Mouse (Mus musculus) hindbrain, embryonic 13.5 days (tissue): ENCODE measurements at regions not wholly inside any gene's neighbourhood (a gene's known extent, or its start where the extent isn't known, plus 50 kb on each side); places are given as distances from the start of the nearest gene placed in this dataset.
A peak's percentile ranks its signal among the peaks of the same experiment; 100 is the strongest.

Experiments
- ATAC-seq: fragments of 200-750 bp; cut with Nextera tagmentation; 2 replicates; pipeline ENCODE4 v1.8.0; 2017; ENCODE audit warnings: moderate TSS enrichment; ENCODE audit not compliant: low FRiP score
- H3K27ac ChIP-seq: fragments of 300-500 bp; sonication (generic); 2 replicates; pipeline ENCODE4 v1.5.1; 2015; ENCODE audit warnings: inconsistent platforms, mild to moderate bottlenecking, moderate library complexity
- H3K27me3 ChIP-seq: fragments of 300-500 bp; sonication (generic); 2 replicates; pipeline ENCODE4 v1.6.1; 2015; ENCODE audit warnings: mild to moderate bottlenecking, inconsistent platforms
- H3K36me3 ChIP-seq: fragments of 300-500 bp; sonication (generic); 2 replicates; pipeline ENCODE4 v1.6.1; 2015; ENCODE audit warnings: mild to moderate bottlenecking, inconsistent platforms
- H3K4me1 ChIP-seq: fragments of 300-500 bp; sonication (generic); replicated peaks from 2 replicates; pipeline ENCODE4 v1.6.1; 2015; ENCODE audit warnings: inconsistent platforms
- H3K4me2 ChIP-seq: fragments of 300-500 bp; sonication (generic); 2 replicates; pipeline ENCODE4 v1.6.1; 2015; ENCODE audit warnings: inconsistent platforms, mild to moderate bottlenecking, moderate library complexity
- H3K4me3 ChIP-seq: fragments of 300-500 bp; sonication (generic); 2 replicates; pipeline ENCODE4 v1.5.1; 2015; ENCODE audit warnings: mild to moderate bottlenecking, inconsistent platforms
- H3K9ac ChIP-seq: fragments of 300-500 bp; sonication (generic); 2 replicates; pipeline ENCODE4 v1.6.1; 2015; ENCODE audit warnings: mild to moderate bottlenecking, inconsistent platforms
- H3K9me3 ChIP-seq: fragments of 300-500 bp; sonication (generic); 2 replicates; pipeline ENCODE4 v1.6.1; 2016; ENCODE audit warnings: inconsistent platforms
- WGBS: fragments of 180-500 bp; shearing (Covaris S2); methylation state at CpG from one replicate; pipeline ENCODE4 v1.1.7; 2015; 5-methylcytosine and 5-hydroxymethylcytosine counted together

DNA sequence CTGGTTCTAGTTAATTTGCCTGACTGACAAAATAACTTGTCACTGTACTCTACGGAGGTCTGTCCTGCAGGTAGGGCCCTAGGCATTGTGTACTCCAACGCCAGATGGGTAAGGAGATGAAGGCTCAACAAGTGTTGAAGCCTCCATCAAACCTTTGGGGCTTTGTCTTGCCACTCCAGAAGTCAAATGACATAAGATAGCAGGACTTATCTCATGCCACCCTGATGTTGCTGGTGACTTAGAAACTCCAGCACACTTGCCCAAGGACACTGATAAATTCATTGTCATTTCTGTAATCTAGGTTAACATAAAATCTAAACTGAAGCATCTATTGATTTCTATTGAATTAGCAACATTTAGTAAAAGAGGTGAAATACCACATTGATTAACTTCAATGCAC lies 1097.5 kb downstream of the Pla2g4a start:
- Histone ChIP-seq H3K27me3 (no peaks in the 10 kb centered on the region), H3K4me3 (no peak overlapping the region), H3K9me3 (no peaks in the 10 kb centered on the region), H3K9ac (no peak overlapping the region), H3K4me1 (no peaks in the 10 kb centered on the region), H3K36me3 (no peaks in the 10 kb centered on the region), H3K27ac (no peak overlapping the region), H3K4me2 (no peak overlapping the region)
- no peak for ATAC-seq
- 78% methylated on average over 2 of the region's 2 CpGs for WGBS

DNA sequence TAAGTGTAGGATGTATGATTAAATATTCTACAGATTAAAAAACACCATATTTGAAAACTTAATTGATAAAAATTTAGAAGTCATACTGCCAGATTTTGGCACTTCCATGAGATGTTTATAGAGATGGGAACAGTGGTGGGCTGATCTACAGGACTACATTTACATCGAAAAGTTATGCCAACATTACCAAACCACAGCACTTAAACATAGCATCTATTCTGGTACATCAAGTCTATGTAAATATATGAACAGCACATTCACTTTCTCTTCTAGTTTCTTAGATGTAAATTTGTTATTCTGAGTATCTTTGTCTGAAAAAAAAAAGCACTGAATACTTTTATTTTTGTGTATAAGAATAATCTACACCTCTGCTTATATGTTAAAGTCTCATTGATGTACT lies 1108.1 kb downstream of the Pla2g4a start:
- H3K9me3 ChIP-seq, result no peaks in the 10 kb centered on the region
- 90% methylated on average over 1 of the region's 1 CpGs for WGBS
- no peak overlapping the region for H3K27ac ChIP-seq
- H3K4me2 ChIP-seq, result no peak overlapping the region
- no peak for ATAC-seq
- H3K9ac ChIP-seq, result no peak overlapping the region
- no peaks in the 10 kb centered on the region for H3K36me3 ChIP-seq
- no peak overlapping the region for H3K4me3 ChIP-seq
- H3K27me3 ChIP-seq, result no peaks in the 10 kb centered on the region
- H3K4me1 ChIP-seq, result no peaks in the 10 kb centered on the region

DNA sequence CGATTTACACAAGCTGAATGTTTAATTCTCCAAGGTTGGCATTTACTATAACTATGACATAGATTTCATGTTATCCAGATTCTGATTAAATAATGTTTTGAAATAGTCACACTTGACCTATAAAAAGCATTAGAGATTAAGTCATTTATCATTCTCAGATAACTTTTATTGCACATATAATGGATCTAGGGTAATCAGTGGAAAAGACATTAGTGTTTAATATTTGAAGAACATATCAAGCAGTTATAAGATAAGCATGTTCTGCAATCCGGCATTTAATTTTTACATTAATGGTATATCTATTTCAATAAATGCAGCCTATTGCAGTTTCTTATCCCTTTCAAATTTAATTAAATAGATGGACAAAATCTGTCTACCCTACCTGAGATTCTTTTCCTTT lies 1114.5 kb downstream of the Pla2g4a start:
- H3K9me3 ChIP-seq, result no peaks in the 10 kb centered on the region
- no peak overlapping the region for H3K4me2 ChIP-seq
- no peaks in the 10 kb centered on the region for H3K4me1 ChIP-seq
- no peak for ATAC-seq
- H3K36me3 ChIP-seq, result no peaks in the 10 kb centered on the region
- no peaks in the 10 kb centered on the region for H3K27me3 ChIP-seq
- no peak overlapping the region for H3K4me3 ChIP-seq
- no peak overlapping the region for H3K27ac ChIP-seq
- 71% methylated on average over 2 of the region's 2 CpGs for WGBS
- no peak overlapping the region for H3K9ac ChIP-seq

DNA sequence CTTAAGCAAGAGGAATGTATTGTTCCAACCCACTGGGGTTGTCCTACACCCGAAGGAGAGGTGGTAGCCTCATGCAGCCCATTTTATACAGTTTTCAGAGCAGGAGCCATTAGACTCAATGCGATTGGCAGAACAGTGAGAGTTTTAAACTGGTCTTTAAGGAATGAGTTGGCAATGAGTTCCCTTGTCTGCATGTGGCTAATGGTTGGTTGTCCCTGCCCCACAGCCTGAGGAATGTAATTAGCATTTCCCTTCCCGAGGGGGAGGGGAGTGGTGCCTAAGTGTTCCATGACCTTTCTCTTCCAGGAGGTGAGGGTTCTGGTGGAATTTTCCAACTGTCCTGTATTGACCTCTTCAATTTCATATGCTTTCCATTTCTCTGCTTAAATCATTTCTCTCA lies 1137.9 kb downstream of the Pla2g4a start:
- Histone ChIP-seq H3K4me3 (no peak overlapping the region), H3K27me3 (no peaks in the 10 kb centered on the region), H3K27ac (no peak overlapping the region), H3K36me3 (no peaks in the 10 kb centered on the region), H3K9ac (no peak overlapping the region), H3K4me2 (no peak overlapping the region), H3K4me1 (no peaks in the 10 kb centered on the region), H3K9me3 (no peaks in the 10 kb centered on the region)
- WGBS, result 43% methylated on average over 3 of the region's 3 CpGs
- ATAC-seq, result no peak

DNA sequence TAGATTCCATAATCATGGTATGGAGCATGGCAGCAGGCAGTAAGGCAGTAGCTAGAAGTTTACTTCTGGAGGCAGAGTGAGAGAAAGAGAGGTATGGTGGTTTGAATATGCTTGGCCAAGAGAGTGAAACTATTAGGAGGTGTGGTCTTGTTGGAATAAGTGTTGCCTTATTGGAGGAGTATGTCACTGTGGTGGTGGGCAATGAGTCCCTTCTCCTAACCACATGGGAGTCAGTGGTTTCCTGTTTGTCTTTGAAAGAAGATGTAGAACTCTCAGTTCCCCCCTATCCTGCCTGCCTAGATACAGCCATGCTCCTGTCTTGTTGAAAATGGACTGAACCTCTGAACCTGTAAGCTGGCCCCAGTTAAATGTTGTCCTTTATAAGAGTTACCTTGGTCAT lies 1152.4 kb downstream of the Pla2g4a start:
- Histone ChIP-seq H3K4me3 (no peak overlapping the region), H3K4me1 (no peaks in the 10 kb centered on the region), H3K27ac (no peak overlapping the region), H3K4me2 (no peak overlapping the region), H3K9ac (no peak overlapping the region), H3K36me3 (no peaks in the 10 kb centered on the region), H3K27me3 (no peaks in the 10 kb centered on the region), H3K9me3 (no peaks in the 10 kb centered on the region)
- no peak for ATAC-seq

DNA sequence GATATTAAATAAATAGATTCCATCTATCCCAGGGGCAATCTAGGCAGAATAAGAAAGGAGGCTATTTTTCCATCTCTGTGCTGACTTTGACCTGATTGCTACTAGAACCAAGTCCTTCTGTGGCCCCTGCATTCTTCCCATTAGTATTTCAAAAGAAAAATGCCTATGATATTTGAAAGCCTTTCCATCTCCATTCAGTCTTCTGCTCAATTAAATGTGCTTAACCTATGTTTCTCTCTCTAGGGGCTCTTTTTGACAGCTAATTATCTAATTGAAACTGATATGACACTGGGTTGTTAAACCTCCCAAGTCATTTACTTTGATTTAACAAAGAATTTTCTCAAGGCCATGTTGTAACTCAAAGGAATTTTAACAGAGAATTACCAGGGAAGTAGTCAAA lies 1164.0 kb downstream of the Pla2g4a start:
- H3K9ac ChIP-seq, result no peak overlapping the region
- no peaks in the 10 kb centered on the region for H3K27me3 ChIP-seq
- ATAC-seq, result no peak
- no peaks in the 10 kb centered on the region for H3K4me1 ChIP-seq
- no peak overlapping the region for H3K27ac ChIP-seq
- no peak overlapping the region for H3K4me2 ChIP-seq
- no peak overlapping the region for H3K4me3 ChIP-seq
- H3K36me3 ChIP-seq, result no peaks in the 10 kb centered on the region
- no peaks in the 10 kb centered on the region for H3K9me3 ChIP-seq

DNA sequence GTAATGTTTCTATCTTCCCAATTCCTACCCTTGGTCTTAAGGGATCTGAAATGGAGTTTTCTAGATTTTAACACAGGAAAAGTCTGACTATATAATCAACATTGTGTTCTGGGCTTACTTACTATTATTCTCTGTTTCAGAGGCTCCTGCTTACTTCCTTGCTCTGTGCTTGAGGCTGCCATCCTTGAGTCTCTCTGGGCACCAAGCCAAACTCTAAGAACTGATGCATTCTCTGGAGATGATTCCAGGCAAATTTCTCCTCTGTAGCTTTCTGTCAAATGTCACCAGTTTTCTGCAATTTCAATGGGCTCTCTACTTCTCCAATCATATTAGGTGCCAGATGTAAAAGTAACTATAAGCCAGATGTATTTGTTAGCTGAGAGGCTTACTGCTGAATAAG lies 1210.3 kb downstream of the Pla2g4a start:
- no peaks in the 10 kb centered on the region for H3K9me3 ChIP-seq
- ATAC-seq, result no peak
- H3K27ac ChIP-seq, result no peak overlapping the region
- H3K4me2 ChIP-seq, result no peak overlapping the region
- no peaks in the 10 kb centered on the region for H3K27me3 ChIP-seq
- H3K9ac ChIP-seq, result no peak overlapping the region
- H3K4me3 ChIP-seq, result no peak overlapping the region
- H3K36me3 ChIP-seq, result no peaks in the 10 kb centered on the region
- no peaks in the 10 kb centered on the region for H3K4me1 ChIP-seq

DNA sequence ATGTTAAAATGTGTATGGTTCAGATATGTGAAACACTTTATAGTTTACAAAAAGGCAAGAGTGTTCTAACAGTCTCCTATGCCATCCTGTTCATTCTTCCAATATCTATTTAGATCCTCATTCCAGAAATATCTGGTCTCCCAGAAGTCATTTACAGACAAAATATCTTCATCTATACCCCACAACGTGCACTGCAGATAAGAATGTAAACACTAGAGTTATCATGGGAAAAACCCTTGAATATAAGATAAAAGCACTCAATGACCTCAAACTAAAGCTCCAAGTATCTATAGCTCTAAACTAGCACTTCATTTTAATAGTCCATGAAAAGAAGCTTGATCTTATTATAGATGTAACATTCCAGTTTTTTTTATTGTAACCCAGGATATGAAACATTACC lies 1239.0 kb downstream of the Pla2g4a start:
- ATAC-seq, result no peak
- Histone ChIP-seq H3K36me3 (no peaks in the 10 kb centered on the region), H3K27me3 (no peaks in the 10 kb centered on the region), H3K9me3 (no peaks in the 10 kb centered on the region), H3K4me1 (no peaks in the 10 kb centered on the region), H3K4me3 (no peak overlapping the region), H3K9ac (no peak overlapping the region), H3K27ac (no peak overlapping the region), H3K4me2 (no peak overlapping the region)
- WGBS, result 30% methylated on average over 1 of the region's 1 CpGs

DNA sequence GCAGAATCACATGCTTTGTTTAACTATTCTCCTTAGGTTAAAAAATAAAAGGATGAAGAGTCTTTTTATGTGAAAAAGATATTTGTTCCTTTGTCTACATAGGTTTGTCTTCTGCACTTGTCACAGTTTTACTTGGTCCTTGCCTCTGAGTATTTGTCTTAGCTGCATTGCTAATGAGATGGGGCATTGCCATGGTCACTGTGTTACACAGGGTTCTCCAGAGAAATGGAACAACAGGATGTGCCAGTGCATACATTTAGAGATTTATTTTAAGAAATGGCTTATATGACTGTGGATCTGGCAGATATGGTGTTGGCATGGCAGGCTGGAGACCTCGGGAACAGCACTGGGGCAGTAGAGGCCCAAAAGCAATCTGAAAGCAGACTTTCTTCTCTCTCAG lies 1239.7 kb downstream of the Pla2g4a start:
- ATAC-seq, result no peak
- H3K4me3 ChIP-seq, result no peak overlapping the region
- no peaks in the 10 kb centered on the region for H3K4me1 ChIP-seq
- no peak overlapping the region for H3K9ac ChIP-seq
- WGBS, result 66% methylated on average over 1 of the region's 1 CpGs
- no peak overlapping the region for H3K4me2 ChIP-seq
- no peak overlapping the region for H3K27ac ChIP-seq
- H3K36me3 ChIP-seq, result no peaks in the 10 kb centered on the region
- no peaks in the 10 kb centered on the region for H3K9me3 ChIP-seq
- H3K27me3 ChIP-seq, result no peaks in the 10 kb centered on the region

DNA sequence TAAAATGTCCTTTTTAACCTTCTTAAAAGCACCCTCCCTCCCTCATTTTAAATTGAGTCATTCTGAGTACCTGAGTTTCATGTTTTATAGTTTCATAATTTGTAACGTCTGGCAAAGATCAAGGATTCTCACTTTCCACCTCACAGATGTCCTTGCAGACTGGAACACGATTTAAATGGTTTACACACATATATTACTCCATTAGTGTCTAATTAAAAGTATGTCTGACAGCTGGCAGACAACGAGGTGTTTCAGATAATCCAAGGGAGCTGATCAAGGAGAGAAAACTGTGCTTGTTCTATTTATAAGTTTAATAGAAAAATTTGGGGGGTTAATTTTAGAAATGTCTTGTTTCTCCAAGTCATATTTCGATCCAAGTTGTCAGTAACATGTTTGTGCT lies 1240.1 kb downstream of the Pla2g4a start:
- 61% methylated on average over 4 of the region's 4 CpGs for WGBS
- H3K36me3 ChIP-seq, result no peaks in the 10 kb centered on the region
- no peak overlapping the region for H3K4me3 ChIP-seq
- H3K27me3 ChIP-seq, result no peaks in the 10 kb centered on the region
- no peak for ATAC-seq
- H3K4me2 ChIP-seq, result no peak overlapping the region
- H3K9me3 ChIP-seq, result no peaks in the 10 kb centered on the region
- H3K27ac ChIP-seq, result no peak overlapping the region
- no peak overlapping the region for H3K9ac ChIP-seq
- H3K4me1 ChIP-seq, result no peaks in the 10 kb centered on the region

DNA sequence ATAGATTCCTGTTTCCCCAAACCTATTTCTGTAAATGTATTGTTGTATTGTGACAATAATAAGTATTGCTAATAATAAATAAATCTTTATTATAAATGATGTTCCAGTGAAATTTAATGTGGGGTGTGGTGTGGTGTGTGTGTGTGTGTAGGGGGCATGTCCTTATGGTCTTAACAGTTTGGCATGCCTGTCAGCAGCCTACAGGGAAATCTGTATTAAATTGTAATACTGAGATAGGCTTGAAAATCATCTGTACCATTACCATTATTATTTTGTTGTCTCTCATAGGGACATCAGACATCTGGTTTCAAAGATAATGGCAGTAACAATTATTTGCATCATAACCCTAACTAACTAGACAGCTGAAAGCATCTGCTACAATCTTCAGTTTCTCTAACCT lies 1253.0 kb downstream of the Pla2g4a start:
- H3K4me2 ChIP-seq, result no peak overlapping the region
- H3K4me3 ChIP-seq, result no peak overlapping the region
- H3K36me3 ChIP-seq, result no peaks in the 10 kb centered on the region
- H3K9me3 ChIP-seq, result no peaks in the 10 kb centered on the region
- ATAC-seq, result peak; percentile 60; the same call in 1 of the 2 replicates
- H3K4me1 ChIP-seq, result no peaks in the 10 kb centered on the region; the same call in 1 of the 2 replicates
- no peak overlapping the region for H3K9ac ChIP-seq
- no peak overlapping the region for H3K27ac ChIP-seq
- no peaks in the 10 kb centered on the region for H3K27me3 ChIP-seq

DNA sequence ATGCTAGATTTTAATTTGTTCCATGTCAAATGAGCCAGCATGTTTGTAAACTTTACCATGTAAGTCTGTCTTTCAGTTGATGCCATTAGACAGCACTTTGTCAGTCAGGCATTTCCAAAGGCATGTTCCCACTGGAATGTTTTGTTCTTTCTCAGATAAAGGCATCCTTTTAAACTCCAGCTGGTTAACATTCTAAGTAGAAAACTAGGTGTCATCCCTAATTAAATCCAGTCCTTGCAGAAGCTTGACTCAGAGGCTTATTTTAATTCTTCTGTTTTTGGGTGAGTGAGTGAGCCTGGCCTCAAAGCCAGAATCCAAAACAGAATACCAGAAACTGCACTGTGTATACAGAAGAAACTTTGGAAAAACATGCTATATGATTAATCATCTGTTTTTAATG lies 1253.4 kb downstream of the Pla2g4a start:
- Histone ChIP-seq H3K9me3 (no peaks in the 10 kb centered on the region), H3K36me3 (no peaks in the 10 kb centered on the region), H3K27me3 (no peaks in the 10 kb centered on the region), H3K4me3 (no peak overlapping the region), H3K4me2 (no peak overlapping the region), H3K27ac (no peak overlapping the region), H3K4me1 (no peaks in the 10 kb centered on the region; the same call in 1 of the 2 replicates), H3K9ac (no peak overlapping the region)
- ATAC-seq, result no peak

DNA sequence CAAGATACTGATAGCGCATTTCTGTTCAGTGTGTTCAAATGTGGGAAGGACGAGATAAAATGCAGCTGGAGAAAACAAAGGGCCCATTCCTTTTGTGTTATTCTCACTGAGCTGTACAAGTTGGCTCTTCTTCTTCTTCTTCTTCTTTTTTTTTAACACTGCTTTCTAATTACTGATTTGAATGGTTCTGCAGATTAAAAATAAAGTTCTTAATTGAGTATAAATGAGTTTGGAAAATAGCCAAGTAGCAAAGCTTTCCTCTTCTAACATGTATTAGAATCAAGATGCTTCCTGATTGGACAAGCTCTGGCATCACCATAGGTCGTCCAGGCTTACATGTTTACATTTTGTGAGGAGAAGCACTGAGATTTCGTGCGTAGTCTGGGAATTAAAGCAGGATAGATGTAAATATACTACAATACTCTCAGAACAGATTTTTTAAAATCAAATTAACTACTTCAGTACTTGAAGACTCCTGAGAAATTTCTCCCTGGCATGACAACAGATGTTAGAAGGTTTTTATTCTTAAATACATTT lies 1254.8 kb downstream of the Pla2g4a start:
- H3K27ac ChIP-seq, result no peak overlapping the region
- no peak overlapping the region for H3K4me2 ChIP-seq
- no peaks in the 10 kb centered on the region; the same call in 1 of the 2 replicates for H3K4me1 ChIP-seq
- no peaks in the 10 kb centered on the region for H3K9me3 ChIP-seq
- H3K27me3 ChIP-seq, result no peaks in the 10 kb centered on the region
- WGBS, result 59% methylated on average over 5 of the region's 5 CpGs
- no peak for ATAC-seq
- H3K9ac ChIP-seq, result no peak overlapping the region
- H3K36me3 ChIP-seq, result no peaks in the 10 kb centered on the region
- H3K4me3 ChIP-seq, result no peak overlapping the region

DNA sequence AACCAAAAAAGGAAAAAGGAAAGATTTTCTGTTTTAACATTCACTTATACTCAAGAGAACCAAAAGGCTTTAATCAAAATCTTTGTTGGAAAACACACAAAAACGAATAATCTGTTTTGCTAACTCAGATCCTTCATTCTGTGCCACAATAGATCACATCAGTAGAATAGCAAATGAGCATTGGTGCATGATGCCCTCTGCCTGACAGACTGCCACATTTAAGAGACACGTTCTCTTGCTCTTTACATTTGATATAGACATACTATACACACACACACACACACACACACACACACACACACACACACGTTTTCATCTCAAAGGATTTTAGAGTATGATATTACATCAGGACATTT lies 1260.5 kb downstream of the Pla2g4a start:
- Histone ChIP-seq H3K9me3 (no peaks in the 10 kb centered on the region), H3K4me2 (no peak overlapping the region), H3K27ac (no peak overlapping the region), H3K4me3 (no peak overlapping the region), H3K9ac (no peak overlapping the region), H3K4me1 (no peaks in the 10 kb centered on the region), H3K36me3 (no peaks in the 10 kb centered on the region), H3K27me3 (no peaks in the 10 kb centered on the region)
- no peak for ATAC-seq
- 32% methylated on average over 3 of the region's 3 CpGs for WGBS
